Mouse (Mus musculus) lung, embryonic 15.5 days (tissue): ENCODE measurements around the gene Gsdma3. TPM values are rescaled to one million over a fixed set of nuclear protein-coding genes. Genes with fewer than 3 reads are reported as not detected.

Experiments used
- polyA plus RNA-seq: library from polyadenylated mRNA; unstranded; fragments of >200 nt; fragmentation: Nextera tagmentation; extraction: Ambion mirVana; gene quantifications from 2 replicates; pipeline ENCODE4 v1.2.1, GENCODE M21; 2015

The Gsdma3 gene
- polyA plus RNA-seq, 1 experiment from 2014 or later: not detected

Other genes with a start within 250 kb of the Gsdma3 start
- gene Tcap, start 242.5 kb upstream of the Gsdma3 start, polyA plus RNA-seq: 5.1 and 7.5 TPM in 2 replicates
- 0.12 TPM in 1 of 2 replicates, not detected in the other for gene Pnmt, start 239.9 kb upstream of the Gsdma3 start, polyA plus RNA-seq
- 13.0 and 14.7 TPM in 2 replicates for gene Pgap3, start 225.9 kb upstream of the Gsdma3 start, polyA plus RNA-seq
- 37.2 and 39.4 TPM in 2 replicates for gene Erbb2, start 213.9 kb upstream of the Gsdma3 start, polyA plus RNA-seq
- gene Mien1, start 187.4 kb upstream of the Gsdma3 start, polyA plus RNA-seq: 76.8 and 78.0 TPM in 2 replicates
- gene Grb7, start 180.0 kb upstream of the Gsdma3 start, polyA plus RNA-seq: 45.3 and 49.6 TPM in 2 replicates
- gene Ikzf3, start 80.3 kb upstream of the Gsdma3 start, polyA plus RNA-seq: 0.49 and 1.2 TPM in 2 replicates
- 0.14 TPM in 1 of 2 replicates, not detected in the other for gene Zpbp2, start 75.3 kb upstream of the Gsdma3 start, polyA plus RNA-seq
- 54.6 and 55.2 TPM in 2 replicates for gene Ormdl3, start 39.0 kb upstream of the Gsdma3 start, polyA plus RNA-seq
- gene Lrrc3c, start 28.1 kb upstream of the Gsdma3 start, polyA plus RNA-seq: not detected in 2 replicates
- 1.0 and 1.4 TPM in 2 replicates for gene Gm12355, start 699 bp upstream of the Gsdma3 start, polyA plus RNA-seq
- not detected in 2 replicates for gene Gsdma2, start 20.4 kb downstream of the Gsdma3 start, polyA plus RNA-seq
- 0.06 TPM in 1 of 2 replicates, not detected in the other for gene Gsdma, start 38.0 kb downstream of the Gsdma3 start, polyA plus RNA-seq
- 211 and 214 TPM in 2 replicates for gene Psmd3, start 56.2 kb downstream of the Gsdma3 start, polyA plus RNA-seq
- not detected in 2 replicates for gene Csf3, start 74.9 kb downstream of the Gsdma3 start, polyA plus RNA-seq
- gene Med24, start 103.1 kb downstream of the Gsdma3 start, polyA plus RNA-seq: 51.9 and 53.0 TPM in 2 replicates
- 35.6 and 35.8 TPM in 2 replicates for gene Thra, start 114.3 kb downstream of the Gsdma3 start, polyA plus RNA-seq
- gene Nr1d1, start 149.0 kb downstream of the Gsdma3 start, polyA plus RNA-seq: 1.0 and 1.5 TPM in 2 replicates
- gene Msl1, start 169.2 kb downstream of the Gsdma3 start, polyA plus RNA-seq: 21.1 and 21.2 TPM in 2 replicates
- 35.7 and 37.9 TPM in 2 replicates for gene Casc3, start 178.5 kb downstream of the Gsdma3 start, polyA plus RNA-seq
- 0.86 and 1.4 TPM in 2 replicates for gene Rapgefl1, start 210.4 kb downstream of the Gsdma3 start, polyA plus RNA-seq
- 3.7 and 4.1 TPM in 2 replicates for gene Wipf2, start 237.3 kb downstream of the Gsdma3 start, polyA plus RNA-seq